Mouse (Mus musculus): ENCODE measurements around the gene Dnpep.

DNA sequence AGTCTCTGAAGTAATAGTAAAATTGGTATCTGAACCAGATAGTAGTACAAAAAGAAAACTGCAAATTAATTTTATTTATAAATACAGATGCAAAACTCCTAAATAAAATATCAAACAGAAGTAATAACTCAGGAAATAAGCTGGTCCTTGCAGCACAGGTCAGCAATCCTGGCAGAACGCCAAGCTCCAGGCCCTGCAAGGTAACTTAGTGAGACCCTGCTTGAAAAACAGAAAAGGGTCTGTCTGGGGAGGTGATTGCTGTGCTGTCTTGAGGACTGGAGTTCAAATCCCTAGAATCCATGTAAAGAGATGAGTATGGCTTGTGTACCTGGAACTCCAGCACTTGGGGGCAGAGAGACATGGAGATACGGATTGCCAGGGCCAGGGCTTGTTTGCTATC is 13.1 kb downstream of the Dnpep start:
- no peak for TF ChIP-seq CTCF (IDR thresholded peaks at IDR 0.05; ENCODE audit: low read depth)
- no peak for TF ChIP-seq EP300 (IDR thresholded peaks at IDR 0.05; ENCODE audit: low read depth)

Measured in liver, embryonic 14.5 days (tissue).